Mouse (Mus musculus) T-cell, adult 66 days (primary cell): ENCODE data around the gene Gm10670. TPM values are rescaled to one million over a fixed set of nuclear protein-coding genes. Genes with fewer than 3 reads are reported as not detected.

Experiments used
- total RNA-seq, 2 experiments: library from RNA; stranded (reverse); gene quantifications; 3 replicates in 1 of 2; 4 replicates in 1 of 2; pipeline ENCODE4 v1.2.4; 2023

Gene Gm10670
- not detected for total RNA-seq

GRCm38 (mm10) chr7:20474825-20475224 is at the start of gene Gm10670:
Gene Gm10670, minus strand, starts transcription at chr7:20474925.

GRCm38 (mm10) chr7:20510434-20510833 is 35.7 kb upstream of the Gm10670 start, which contains the start of gene Vmn1r103:
Gene Vmn1r103, minus strand, starts transcription at chr7:20510534.

GRCm38 (mm10) chr7:20442493-20442892 is 32.2 kb downstream of the Gm10670 start, which contains the start of gene Vmn1r101:
Gene Vmn1r101, minus strand, starts transcription at chr7:20442593.

Other genes with a start within 250 kb of the Gm10670 start
- gene Gm4498, start 241.1 kb downstream of the Gm10670 start, total RNA-seq: not detected
- gene Gm5890, start 212.1 kb downstream of the Gm10670 start, total RNA-seq: not detected
- not detected for gene Gm4133, start 140.9 kb downstream of the Gm10670 start, total RNA-seq
- gene Gm5728, start 99.5 kb downstream of the Gm10670 start, total RNA-seq: not detected
- gene Vmn1r100, start 57.0 kb downstream of the Gm10670 start, total RNA-seq: not detected
- gene Vmn1r101, start 32.3 kb downstream of the Gm10670 start, total RNA-seq: not detected
- gene Vmn1r103, start 35.6 kb upstream of the Gm10670 start, total RNA-seq: not detected
- not detected for gene Vmn1r104, start 58.9 kb upstream of the Gm10670 start, total RNA-seq
- gene Gm5726, start 70.8 kb upstream of the Gm10670 start, total RNA-seq: not detected
- not detected for gene Gm4141, start 101.3 kb upstream of the Gm10670 start, total RNA-seq
- not detected for gene Gm4513, start 124.1 kb upstream of the Gm10670 start, total RNA-seq
- gene Vmn1r107, start 194.0 kb upstream of the Gm10670 start, total RNA-seq: not detected
- not detected for gene Vmn1r111, start 228.3 kb upstream of the Gm10670 start, total RNA-seq